Mouse (Mus musculus) E14TG2a.4 (cell line): ENCODE data around the gene Retnla.

ENCODE experiments used
- H3K27me3 ChIP-seq: 2 replicates; pipeline ENCODE4 v1.6.1; 2014; ENCODE audit warnings: low read length, control low read depth; ENCODE audit not compliant: insufficient read depth
- H3K36me3 ChIP-seq: 2 replicates; pipeline ENCODE4 v1.6.1; 2014; ENCODE audit warnings: low read length, control low read depth; ENCODE audit not compliant: insufficient read depth
- H3K4me1 ChIP-seq: replicated peaks from 2 replicates; pipeline ENCODE4 v1.6.1; 2014; ENCODE audit warnings: low read depth, low read length, control low read depth
- H3K4me3 ChIP-seq: replicated peaks from 2 replicates; pipeline ENCODE4 v1.5.1; 2014; ENCODE audit warnings: mild to moderate bottlenecking, low read length
- H3K9me3 ChIP-seq: 2 replicates; pipeline ENCODE4 v1.6.1; 2014; ENCODE audit warnings: low read length, control low read depth
- CTCF ChIP-seq: conservative IDR thresholded peaks from 2 replicates; pipeline ENCODE4 v1.5.1; 2014; ENCODE audit warnings: low read length
- NANOG ChIP-seq: IDR thresholded peaks from 2 replicates; pipeline ENCODE4 v1.6.1; 2014; ENCODE audit warnings: borderline replicate concordance, low read length, mixed read lengths
- POU5F1 ChIP-seq: IDR thresholded peaks from 2 replicates; pipeline ENCODE4 v1.6.1; 2014; ENCODE audit warnings: low read length, borderline replicate concordance

Retnla gene

DNA sequence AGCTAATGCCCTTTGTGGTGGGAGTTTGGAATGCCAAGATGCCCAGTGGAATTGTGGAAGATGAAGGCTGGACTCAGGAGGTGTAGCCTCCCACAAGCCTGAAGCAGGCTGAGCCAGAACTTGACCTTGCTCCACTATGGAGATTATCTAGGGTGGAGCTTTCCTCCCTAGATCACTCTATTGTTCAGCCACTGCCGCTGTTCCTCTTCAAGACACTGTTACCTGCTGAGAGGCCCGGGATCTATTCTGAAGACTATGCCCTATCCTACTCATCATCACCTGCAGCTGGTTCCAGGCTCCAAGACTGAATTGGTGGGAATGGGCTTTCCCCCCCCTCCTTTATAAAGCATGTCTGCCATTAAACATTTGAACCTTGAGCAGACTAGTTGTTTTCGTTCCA lies 27.3 kb downstream of the Retnla start:
- no peak overlapping the region for H3K4me3 ChIP-seq

GRCm38 (mm10) chr16:48871754-48872153 lies 29.4 kb downstream of the Retnla start:
- H3K4me1 ChIP-seq: peaks cover 9% of the 10 kb centered on the region
- no peaks in the 10 kb centered on the region for H3K27me3 ChIP-seq
- no peak overlapping the region for H3K4me3 ChIP-seq
- H3K36me3 ChIP-seq: no peaks in the 10 kb centered on the region
- no peaks in the 10 kb centered on the region for H3K9me3 ChIP-seq
- TF ChIP-seq POU5F1: no peak
- no peak for TF ChIP-seq CTCF
- no peak for TF ChIP-seq NANOG

More for the DNA sequence above, 27.3 kb downstream of the Retnla start:
- H3K9me3 ChIP-seq: no peaks in the 10 kb centered on the region
- peaks cover 9% of the 10 kb centered on the region for H3K4me1 ChIP-seq
- no peaks in the 10 kb centered on the region for H3K27me3 ChIP-seq
- no peaks in the 10 kb centered on the region for H3K36me3 ChIP-seq
- no peak for TF ChIP-seq CTCF
- TF ChIP-seq NANOG: peak; percentile 52; the same call in 1 of the 2 replicates

DNA sequence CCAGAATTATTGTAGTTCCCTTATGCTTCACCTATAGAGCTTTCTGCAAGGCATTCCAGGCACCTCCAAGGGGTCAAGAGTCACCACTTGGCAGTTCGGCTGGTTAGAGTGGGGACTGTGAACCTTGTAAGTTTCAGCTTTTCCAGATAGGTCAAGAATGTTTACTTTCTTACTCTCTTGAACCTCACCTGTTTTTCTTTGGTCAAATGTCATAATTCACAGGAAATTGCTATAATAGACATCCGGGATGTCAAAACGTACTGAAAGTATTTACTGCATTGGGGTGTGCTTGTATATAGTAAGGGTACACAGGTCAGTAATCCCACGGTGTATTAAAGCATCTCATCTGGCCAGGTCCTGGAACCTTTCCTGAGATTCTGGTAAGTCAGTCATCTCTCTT lies 30.0 kb downstream of the Retnla start, which contains the start of gene Retnlg:
Retnlg (plus strand) TSS at position 301 of the 400 bp plus-strand sequence.
- Histone ChIP-seq H3K9me3 (no peaks in the 10 kb centered on the region), H3K27me3 (no peaks in the 10 kb centered on the region), H3K36me3 (no peaks in the 10 kb centered on the region), H3K4me3 (no peak within 1 kb of the TSS), H3K4me1 (peaks cover 9% of the 10 kb centered on the region)
- TF ChIP-seq NANOG: no peak
- no peak for TF ChIP-seq POU5F1
- no peak for TF ChIP-seq CTCF

DNA sequence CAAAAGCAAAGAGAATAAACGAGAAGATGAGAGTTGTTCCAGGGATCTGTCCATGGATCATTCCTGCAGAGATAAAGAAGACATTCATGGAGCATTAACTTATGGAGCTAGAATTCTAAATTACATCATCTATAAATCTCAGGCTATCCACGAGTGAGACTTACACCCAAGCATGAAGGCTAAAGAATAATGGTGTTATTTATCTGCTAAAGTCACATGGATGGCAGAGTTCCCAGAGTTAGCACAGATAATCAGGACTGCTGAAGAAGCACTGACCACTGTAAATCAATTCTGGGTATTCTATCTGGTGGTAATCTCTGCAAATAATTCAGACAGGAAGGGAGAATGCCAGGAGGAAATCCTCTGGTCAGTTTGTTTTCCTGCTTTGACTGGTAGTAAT lies 48.4 kb downstream of the Retnla start:
- no peaks in the 10 kb centered on the region for H3K4me1 ChIP-seq
- H3K27me3 ChIP-seq: no peaks in the 10 kb centered on the region
- no peaks in the 10 kb centered on the region for H3K36me3 ChIP-seq
- no peak for TF ChIP-seq CTCF
- TF ChIP-seq POU5F1: no peak
- no peak for TF ChIP-seq NANOG
- no peak overlapping the region for H3K4me3 ChIP-seq
- H3K9me3 ChIP-seq: no peaks in the 10 kb centered on the region
